Mouse (Mus musculus): Measurements from ENCODE around the gene Sox5.

The Sox5 gene

GRCm38 (mm10) chr6:144445761-144446373 lies 335.9 kb downstream of the Sox5 start:
- in situ Hi-C loops (cut with MboI, MseI): no loop called here

- in situ Hi-C loops (cut with MboI, MseI): no loop called here
Observed at GRCm38 (mm10) chr6:144444367-144444766, 337.4 kb downstream of the Sox5 start.

- in situ Hi-C loops (cut with MboI, MseI): no loop called here
Observed at GRCm38 (mm10) chr6:144443681-144444080, 338.1 kb downstream of the Sox5 start.

GRCm38 (mm10) chr6:144429276-144429675 lies 352.5 kb downstream of the Sox5 start:
- in situ Hi-C loops (cut with MboI, MseI): no loop called here

GRCm38 (mm10) chr6:144408030-144408429 lies 373.7 kb downstream of the Sox5 start:
- in situ Hi-C loops (cut with MboI, MseI): no loop called here

GRCm38 (mm10) chr6:144398115-144398514 lies 383.7 kb downstream of the Sox5 start:
- in situ Hi-C loops (cut with MboI, MseI): no loop called here

GRCm38 (mm10) chr6:144393151-144393550 lies 388.6 kb downstream of the Sox5 start:
- in situ Hi-C loops (cut with MboI, MseI): no loop called here

- in situ Hi-C loops (cut with MboI, MseI): no loop called here
Observed at GRCm38 (mm10) chr6:144389333-144390054, 392.3 kb downstream of the Sox5 start.

- in situ Hi-C loops (cut with MboI, MseI): no loop called here
Observed at GRCm38 (mm10) chr6:144387539-144388255, 394.1 kb downstream of the Sox5 start.

GRCm38 (mm10) chr6:144380641-144381040 lies 401.1 kb downstream of the Sox5 start:
- in situ Hi-C loops (cut with MboI, MseI): no loop called here

GRCm38 (mm10) chr6:144380171-144380570 lies 401.6 kb downstream of the Sox5 start:
- in situ Hi-C loops (cut with MboI, MseI): no loop called here

- in situ Hi-C loops (cut with MboI, MseI): no loop called here
Observed at GRCm38 (mm10) chr6:144374810-144375209, 407.0 kb downstream of the Sox5 start.

- in situ Hi-C loops (cut with MboI, MseI): no loop called here
Observed at GRCm38 (mm10) chr6:144370699-144371098, 411.1 kb downstream of the Sox5 start.

- in situ Hi-C loops (cut with MboI, MseI): no loop called here
Observed at GRCm38 (mm10) chr6:144367626-144368077, 414.1 kb downstream of the Sox5 start.

GRCm38 (mm10) chr6:144361267-144362038 lies 420.3 kb downstream of the Sox5 start:
- in situ Hi-C loops (cut with MboI, MseI): no loop called here

GRCm38 (mm10) chr6:144357081-144357480 lies 424.7 kb downstream of the Sox5 start:
- in situ Hi-C loops (cut with MboI, MseI): no loop called here

- in situ Hi-C loops (cut with MboI, MseI): no loop called here
Observed at GRCm38 (mm10) chr6:144351049-144351448, 430.7 kb downstream of the Sox5 start.

GRCm38 (mm10) chr6:144343338-144343737 lies 438.4 kb downstream of the Sox5 start:
- in situ Hi-C loops (cut with MboI, MseI): no loop called here

- in situ Hi-C loops (cut with MboI, MseI): no loop called here
Observed at GRCm38 (mm10) chr6:144339554-144339953, 442.2 kb downstream of the Sox5 start.

- in situ Hi-C loops (cut with MboI, MseI): no loop called here
Observed at GRCm38 (mm10) chr6:144339006-144339405, 442.8 kb downstream of the Sox5 start.

GRCm38 (mm10) chr6:144338221-144338620 lies 443.6 kb downstream of the Sox5 start:
- in situ Hi-C loops (cut with MboI, MseI): no loop called here

Data from T-helper 2 cell (primary cell).